Mouse (Mus musculus): ENCODE results near the gene Alg6. TPM values are rescaled to one million over a fixed set of nuclear protein-coding genes. Genes with fewer than 3 reads are reported as not detected.

Gene Alg6
- polyA plus RNA-seq, 1 experiment from 2014 or later: 13.4 TPM

- Histone ChIP-seq H3K36me3 (0 out of 2 replicates have a peak, but pooled peaks cover 1% of the 10 kb centered on the region), H3K4me1 (no peaks in the 10 kb centered on the region), H3K27me3 (replicated peaks) (no peaks in the 10 kb centered on the region), H3K27ac (no peak overlapping the region), H3K9me3 (no peaks in the 10 kb centered on the region), H3K9ac (no peak overlapping the region), H3K4me3 (no peak overlapping the region), H3K4me2 (replicated peaks) (no peak overlapping the region)
- WGBS: 88% methylated on average over 5 of the region's 5 CpGs
- ATAC-seq (ENCODE audit: low FRiP score, low read depth): no peak
Observed at GRCm38 (mm10) chr4:99752426-99752825, 37.0 kb downstream of the Alg6 start.

DNA sequence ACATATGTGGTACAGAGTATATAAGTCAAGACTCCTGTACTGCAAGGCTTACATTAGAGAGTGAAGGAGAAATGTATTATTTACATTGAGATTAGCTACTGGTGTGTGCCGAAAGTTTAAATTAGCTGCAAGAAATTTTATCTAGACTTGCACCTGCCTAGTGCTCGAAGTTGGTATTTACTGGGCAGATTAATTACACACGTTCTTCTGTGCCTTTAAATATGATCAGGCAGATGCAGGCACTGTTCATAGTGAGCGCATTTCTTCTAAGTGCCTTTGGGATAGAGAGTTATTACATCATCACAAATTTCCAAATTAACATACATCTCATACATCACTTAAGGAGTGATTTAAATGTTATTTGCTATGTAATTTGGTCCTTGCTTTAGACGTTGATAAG lies 50.8 kb downstream of the Alg6 start:
- 86% methylated on average over 5 of the region's 5 CpGs for WGBS
- H3K4me2 ChIP-seq (replicated peaks): no peak overlapping the region
- H3K4me3 ChIP-seq: no peak overlapping the region
- H3K4me1 ChIP-seq: no peaks in the 10 kb centered on the region
- H3K9me3 ChIP-seq: no peaks in the 10 kb centered on the region
- H3K36me3 ChIP-seq: no peaks in the 10 kb centered on the region
- no peaks in the 10 kb centered on the region for H3K27me3 ChIP-seq (replicated peaks)
- ATAC-seq (ENCODE audit: low FRiP score, low read depth): no peak
- H3K27ac ChIP-seq: no peak overlapping the region
- H3K9ac ChIP-seq: no peak overlapping the region

- 54% methylated on average over 1 of the region's 1 CpGs for WGBS
- H3K4me3 ChIP-seq: no peak overlapping the region
- no peak overlapping the region for H3K9ac ChIP-seq
- H3K4me2 ChIP-seq (replicated peaks): no peak overlapping the region
- H3K27ac ChIP-seq: no peak overlapping the region
- no peaks in the 10 kb centered on the region for H3K4me1 ChIP-seq
- H3K27me3 ChIP-seq (replicated peaks): no peaks in the 10 kb centered on the region
- no peaks in the 10 kb centered on the region for H3K36me3 ChIP-seq
- ATAC-seq (ENCODE audit: low FRiP score, low read depth): no peak
- no peaks in the 10 kb centered on the region for H3K9me3 ChIP-seq
Observed at GRCm38 (mm10) chr4:99766753-99767152, 51.3 kb downstream of the Alg6 start.

GRCm38 (mm10) chr4:99770555-99770954 lies 55.1 kb downstream of the Alg6 start:
- Histone ChIP-seq H3K4me1 (no peaks in the 10 kb centered on the region), H3K9me3 (no peaks in the 10 kb centered on the region), H3K27ac (no peak overlapping the region), H3K4me2 (replicated peaks) (no peak overlapping the region), H3K9ac (no peak overlapping the region), H3K4me3 (no peak overlapping the region), H3K27me3 (replicated peaks) (no peaks in the 10 kb centered on the region), H3K36me3 (no peaks in the 10 kb centered on the region)
- no peak for ATAC-seq (ENCODE audit: low FRiP score, low read depth)
- WGBS: 92% methylated on average over 5 of the region's 5 CpGs

- H3K4me3 ChIP-seq: no peak overlapping the region
- no peak overlapping the region for H3K9ac ChIP-seq
- H3K27me3 ChIP-seq (replicated peaks): no peaks in the 10 kb centered on the region
- no peak overlapping the region for H3K27ac ChIP-seq
- H3K4me2 ChIP-seq (replicated peaks): no peak overlapping the region
- no peaks in the 10 kb centered on the region for H3K36me3 ChIP-seq
- no peaks in the 10 kb centered on the region for H3K4me1 ChIP-seq
- no peak for ATAC-seq (ENCODE audit: low FRiP score, low read depth)
- no peaks in the 10 kb centered on the region for H3K9me3 ChIP-seq
- WGBS: 42% methylated on average over 1 of the region's 1 CpGs
Observed at GRCm38 (mm10) chr4:99773041-99773440, 57.6 kb downstream of the Alg6 start.

GRCm38 (mm10) chr4:99792365-99792764 lies 76.9 kb downstream of the Alg6 start:
- no peak overlapping the region for H3K4me3 ChIP-seq
- peaks cover 3% of the 10 kb centered on the region; the same call in 1 of the 2 replicates for H3K36me3 ChIP-seq
- 90% methylated on average over 6 of the region's 6 CpGs for WGBS
- H3K9me3 ChIP-seq: no peaks in the 10 kb centered on the region
- no peak overlapping the region for H3K9ac ChIP-seq
- H3K4me1 ChIP-seq: no peaks in the 10 kb centered on the region
- no peak overlapping the region for H3K27ac ChIP-seq
- H3K4me2 ChIP-seq (replicated peaks): no peak overlapping the region
- ATAC-seq (ENCODE audit: low FRiP score, low read depth): no peak
- H3K27me3 ChIP-seq (replicated peaks): no peaks in the 10 kb centered on the region

Other genes with a start within 250 kb of the Alg6 start
- gene Foxd3, start 59.4 kb upstream of the Alg6 start, polyA plus RNA-seq (2016; fragmentation: Nextera tagmentation; extraction: Ambion mirVana): 8.9 and 9.3 TPM in 2 replicates
- gene Efcab7, start 113.5 kb downstream of the Alg6 start, polyA plus RNA-seq (2016; fragmentation: Nextera tagmentation; extraction: Ambion mirVana): 16.9 and 26.9 TPM in 2 replicates
- gene Pgm1, start 213.8 kb downstream of the Alg6 start, polyA plus RNA-seq (2016; fragmentation: Nextera tagmentation; extraction: Ambion mirVana): 41.1 and 41.8 TPM in 2 replicates
- gene Itgb3bp, start 214.1 kb downstream of the Alg6 start, polyA plus RNA-seq (2016; fragmentation: Nextera tagmentation; extraction: Ambion mirVana): 33.5 and 33.6 TPM in 2 replicates

All from neural tube, embryonic 12.5 days (tissue).